Mouse (Mus musculus) embryonic facial prominence, embryonic 11.5 days (tissue): ENCODE measurements at regions not wholly inside any gene's neighbourhood (a gene's known extent, or its start where the extent isn't known, plus 50 kb on each side); places are given as distances from the start of the nearest gene placed in this dataset.

Experiments used
- ATAC-seq: fragments of 200-750 bp; cut with Nextera tagmentation; replicated peaks from 2 replicates; pipeline ENCODE4 v1.8.0; 2017; ENCODE audit warnings: low read depth; ENCODE audit not compliant: insufficient number of reproducible peaks, low FRiP score, low TSS enrichment
- DNase-seq: peaks from one replicate; pipeline ENCODE4 v3.0.0-alpha.2; 2015; ENCODE audit warnings: low spot score
- H3K27ac ChIP-seq: fragments of 300-500 bp; sonication (generic); replicated peaks from 2 replicates; pipeline ENCODE4 v1.5.1; 2014; ENCODE audit warnings: mild to moderate bottlenecking, low read depth, low read length, control low read depth
- H3K27me3 ChIP-seq: fragments of 300-500 bp; sonication (generic); 2 replicates; pipeline ENCODE4 v1.6.1; 2014; ENCODE audit warnings: mild to moderate bottlenecking, low read length, moderate library complexity, mixed read lengths; ENCODE audit not compliant: control insufficient read depth, insufficient read depth
- H3K36me3 ChIP-seq: fragments of 300-500 bp; sonication (generic); replicated peaks from 2 replicates; pipeline ENCODE4 v1.6.1; 2014; ENCODE audit warnings: low read depth, mild to moderate bottlenecking, low read length, moderate library complexity, mixed read lengths; ENCODE audit not compliant: control insufficient read depth, insufficient read depth
- H3K4me1 ChIP-seq: fragments of 300-500 bp; sonication (generic); 2 replicates; pipeline ENCODE4 v1.6.1; 2014; ENCODE audit warnings: low read length, mixed read lengths; ENCODE audit not compliant: control insufficient read depth, insufficient read depth
- H3K4me2 ChIP-seq: fragments of 300-500 bp; sonication (generic); 2 replicates; pipeline ENCODE4 v1.6.1; 2014; ENCODE audit warnings: low read depth, mild to moderate bottlenecking, control low read depth, low read length, moderate library complexity
- H3K4me3 ChIP-seq: fragments of 300-500 bp; sonication (generic); 2 replicates; pipeline ENCODE4 v1.5.1; 2014; ENCODE audit warnings: low read depth, low read length, control low read depth
- H3K9ac ChIP-seq: fragments of 300-500 bp; sonication (generic); replicated peaks from 2 replicates; pipeline ENCODE4 v1.6.1; 2014; ENCODE audit warnings: mild to moderate bottlenecking, control low read depth, low read length
- H3K9me3 ChIP-seq: fragments of 300-500 bp; sonication (generic); replicated peaks from 2 replicates; pipeline ENCODE4 v1.6.1; 2016; ENCODE audit warnings: mild to moderate bottlenecking, low read length, inconsistent platforms, mixed read lengths; ENCODE audit not compliant: control insufficient read depth
- WGBS: fragments of 180-500 bp; shearing (Covaris S2); extraction: QIAGEN DNeasy Blood & Tissue Kit; methylation state at CpG from one replicate; pipeline ENCODE4 v1.1.7; 2014; 5-methylcytosine and 5-hydroxymethylcytosine counted together

DNA sequence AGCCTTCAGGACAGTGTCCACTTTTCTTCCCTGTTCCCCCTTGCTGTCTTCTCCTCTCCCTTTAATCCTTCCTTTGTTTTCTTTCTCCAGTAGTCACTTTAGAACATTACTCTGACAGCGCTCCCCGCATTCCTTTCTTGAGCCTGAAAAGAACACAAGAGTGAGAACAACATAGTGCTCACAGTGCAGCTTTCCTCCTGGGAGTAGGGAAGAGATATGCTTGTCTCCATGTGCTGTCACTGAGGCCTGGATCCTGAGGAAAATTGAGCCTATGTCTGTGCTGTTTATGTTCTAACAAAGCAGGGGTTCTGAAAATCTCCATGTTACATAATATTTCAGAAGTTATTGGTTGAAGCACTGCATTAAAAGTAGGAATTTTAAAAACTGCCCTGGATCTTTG, 296.3 kb upstream of the Tecrl start:
- Histone ChIP-seq H3K4me3 (no peak overlapping the region), H3K36me3 (no peaks in the 10 kb centered on the region), H3K9me3 (no peaks in the 10 kb centered on the region), H3K9ac (no peak overlapping the region), H3K27ac (no peak overlapping the region), H3K4me2 (no peak overlapping the region), H3K4me1 (no peaks in the 10 kb centered on the region), H3K27me3 (no peaks in the 10 kb centered on the region)
- ATAC-seq, result no peak
- DNase-seq, result no peak
- 15% methylated on average over 2 of the region's 2 CpGs for WGBS

DNA sequence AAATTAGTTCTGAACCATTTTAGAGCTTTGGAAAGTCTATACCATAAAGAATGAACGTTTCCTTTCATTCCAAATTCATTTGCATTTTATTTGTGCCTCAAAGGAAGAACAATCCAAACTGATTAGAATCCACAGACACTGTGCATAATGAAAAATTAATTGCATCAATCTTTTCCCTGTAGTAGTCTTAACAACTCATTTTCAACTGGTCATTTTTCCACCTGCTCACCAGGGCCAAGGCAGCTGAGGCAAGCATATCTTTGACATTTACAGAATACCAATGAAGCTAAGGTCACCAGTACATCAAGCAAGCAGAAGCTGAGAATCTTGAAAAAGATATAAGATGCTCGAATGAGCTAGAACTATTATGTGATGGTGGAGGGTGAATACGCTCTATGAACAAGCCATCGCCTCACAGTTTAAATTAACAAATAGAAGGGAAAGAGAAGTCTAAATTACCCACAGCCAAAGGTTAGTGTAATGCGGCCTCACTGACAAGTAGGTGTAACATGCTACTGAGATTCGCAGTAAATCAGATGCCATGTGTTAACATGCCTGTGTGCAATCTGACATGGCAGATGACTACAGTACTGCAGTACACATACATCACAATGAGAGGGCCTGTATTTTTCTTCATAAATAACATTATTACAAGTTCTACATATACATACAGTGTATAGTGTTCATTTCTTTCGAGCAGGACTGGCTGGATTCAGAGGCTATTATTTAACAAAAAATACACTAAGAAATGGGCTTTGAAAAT, 267.8 kb upstream of the Tecrl start:
- Histone ChIP-seq H3K27me3 (no peaks in the 10 kb centered on the region), H3K27ac (no peak overlapping the region), H3K4me2 (no peak overlapping the region), H3K4me1 (no peaks in the 10 kb centered on the region), H3K4me3 (no peak overlapping the region), H3K36me3 (no peaks in the 10 kb centered on the region), H3K9ac (no peak overlapping the region), H3K9me3 (no peaks in the 10 kb centered on the region)
- no peak for DNase-seq
- 80% methylated on average over 7 of the region's 7 CpGs for WGBS
- no peak for ATAC-seq

DNA sequence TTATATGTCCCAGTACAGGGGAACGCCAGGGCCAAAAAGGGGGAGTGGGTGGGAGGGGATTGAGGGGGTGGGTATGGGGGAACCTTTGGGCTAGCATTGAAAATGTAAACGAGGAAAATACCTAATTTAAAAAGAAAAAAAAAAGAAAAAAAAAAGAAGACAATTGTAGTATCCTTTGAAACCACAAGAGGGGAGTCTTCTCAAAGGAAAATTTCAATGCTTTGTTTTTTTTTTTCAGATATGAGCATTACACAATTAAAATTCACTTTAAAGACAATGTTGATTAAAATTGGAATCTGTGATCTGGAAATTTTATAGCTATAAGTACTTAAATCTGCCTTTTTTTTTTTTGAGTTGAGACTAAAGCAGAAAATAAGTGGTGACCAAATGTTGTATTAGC, 255.8 kb upstream of the Tecrl start:
- DNase-seq, result no peak

DNA sequence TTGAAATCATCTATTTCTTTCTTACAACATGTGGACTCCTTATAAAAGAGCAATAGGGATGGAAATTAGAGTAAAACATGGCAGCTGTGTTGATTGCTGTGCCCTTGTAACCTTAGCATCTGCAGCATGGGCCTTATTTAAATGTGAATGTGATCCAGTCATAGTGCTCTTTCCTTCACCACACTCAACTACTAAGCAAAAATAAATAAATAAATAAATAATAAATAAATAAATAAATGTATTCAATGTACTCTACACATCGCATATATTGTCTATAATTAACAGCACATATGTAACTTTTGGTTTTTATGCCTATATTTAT, 238.3 kb upstream of the Tecrl start:
- Histone ChIP-seq H3K4me2 (no peak overlapping the region), H3K36me3 (no peaks in the 10 kb centered on the region), H3K9ac (no peak overlapping the region), H3K9me3 (no peaks in the 10 kb centered on the region), H3K4me1 (no peaks in the 10 kb centered on the region), H3K4me3 (no peak overlapping the region), H3K27ac (no peak overlapping the region), H3K27me3 (no peaks in the 10 kb centered on the region)
- DNase-seq (no peak), ATAC-seq (no peak)
- WGBS, result 87% methylated on average over 1 of the region's 1 CpGs

More for the DNA sequence above, 255.8 kb upstream of the Tecrl start:
- Histone ChIP-seq H3K9ac (no peak overlapping the region), H3K9me3 (no peaks in the 10 kb centered on the region), H3K36me3 (no peaks in the 10 kb centered on the region), H3K4me2 (no peak overlapping the region), H3K4me1 (no peaks in the 10 kb centered on the region), H3K27ac (no peak overlapping the region), H3K27me3 (no peaks in the 10 kb centered on the region), H3K4me3 (no peak overlapping the region)
- ATAC-seq, result no peak
- WGBS, result 29% methylated on average over 2 of the region's 2 CpGs

DNA sequence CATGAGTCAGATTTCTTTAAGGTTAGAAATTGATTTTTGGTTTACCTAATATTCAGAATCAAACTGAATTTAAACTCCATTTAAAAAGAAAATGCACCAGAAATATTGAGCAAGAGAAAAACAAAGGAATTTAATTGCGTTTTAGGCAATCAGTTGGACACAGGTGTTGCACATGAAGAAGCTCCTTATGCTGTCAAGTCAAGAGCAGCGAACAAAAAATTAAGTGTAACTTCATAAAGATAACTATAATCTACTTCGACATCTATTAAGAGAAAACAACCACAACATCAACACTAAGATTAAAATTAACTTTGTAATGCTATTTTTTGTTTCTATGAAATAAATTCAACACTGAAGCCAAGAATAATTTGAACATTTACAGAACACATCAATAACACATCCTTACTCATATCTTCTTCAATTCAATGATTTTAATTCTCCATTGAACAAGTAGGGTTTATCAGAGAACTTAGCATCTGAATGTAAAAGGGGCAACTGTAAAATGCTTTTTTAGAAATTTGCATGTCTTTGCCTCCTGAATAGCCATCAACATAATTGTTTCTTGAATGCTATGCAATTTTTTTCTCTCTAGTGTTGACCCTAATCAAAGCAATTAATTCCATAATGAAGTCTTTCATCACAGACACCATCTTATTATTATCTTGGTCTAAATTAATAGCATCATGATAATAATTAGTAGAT, 237.7 kb upstream of the Tecrl start:
- Histone ChIP-seq H3K27ac (no peak overlapping the region), H3K9ac (no peak overlapping the region), H3K4me3 (no peak overlapping the region), H3K4me2 (no peak overlapping the region), H3K9me3 (no peaks in the 10 kb centered on the region), H3K27me3 (no peaks in the 10 kb centered on the region), H3K36me3 (no peaks in the 10 kb centered on the region), H3K4me1 (no peaks in the 10 kb centered on the region)
- 88% methylated on average over 3 of the region's 3 CpGs for WGBS
- DNase-seq, result no peak
- no peak for ATAC-seq
